Mouse (Mus musculus): ENCODE measurements around the gene Ubtd2. TPM values are rescaled to one million over a fixed set of nuclear protein-coding genes. Genes with fewer than 3 reads are reported as not detected.
A peak's percentile ranks its signal among the peaks of the same experiment; 100 is the strongest.

The Ubtd2 gene
- 10 to 100 TPM; 56.9 to 57.4 TPM for total RNA-seq (2021)

- intact Hi-C loops (cut with DNase I) = loop anchor here (5.0 kb wide), 4 partner anchors 47 to 108 kb away; partner anchors contain the start of genes Efcab9, Sh3pxd2b and Stk10
- DNase-seq (ENCODE audit: low spot score in 2 of 2) = peak; percentile 96 to 98
Observed at GRCm38 (mm10) chr11:32454800-32455506, at the start of gene Ubtd2. Ubtd2 (plus strand) TSS chr11:32455370.

- intact Hi-C loops (cut with DNase I) = loop anchor here (5.0 kb wide), 1 partner anchor 66 kb away; no protein-coding TSS in a partner anchor
- no peak for DNase-seq (ENCODE audit: low spot score in 2 of 2)
Observed at GRCm38 (mm10) chr11:32407863-32408262, 47.3 kb upstream of the Ubtd2 start.

- intact Hi-C loops (cut with DNase I) = loop anchor here (5.0 kb wide), 1 partner anchor 67 kb away; no protein-coding TSS in a partner anchor
- no peak for DNase-seq (ENCODE audit: low spot score in 2 of 2)
Observed at GRCm38 (mm10) chr11:32409052-32409451, 46.1 kb upstream of the Ubtd2 start.

GRCm38 (mm10) chr11:32409823-32410562 lies 45.2 kb upstream of the Ubtd2 start:
- no peak for DNase-seq (ENCODE audit: low spot score in 2 of 2)
- intact Hi-C loops (cut with DNase I) = loop anchor here (5.0 kb wide), 1 partner anchor 68 kb away; no protein-coding TSS in a partner anchor

- intact Hi-C loops (cut with DNase I) = no loop called here
- DNase-seq (ENCODE audit: low spot score in 2 of 2) = no peak
Observed at GRCm38 (mm10) chr11:32420001-32420400, 35.2 kb upstream of the Ubtd2 start.

GRCm38 (mm10) chr11:32423311-32423710 lies 31.9 kb upstream of the Ubtd2 start:
- DNase-seq (ENCODE audit: low spot score in 2 of 2) = no peak
- intact Hi-C loops (cut with DNase I) = no loop called here

GRCm38 (mm10) chr11:32424600-32424999 lies 30.6 kb upstream of the Ubtd2 start:
- intact Hi-C loops (cut with DNase I) = no loop called here
- DNase-seq (ENCODE audit: low spot score in 2 of 2) = no peak

- no peak for DNase-seq (ENCODE audit: low spot score in 2 of 2)
- intact Hi-C loops (cut with DNase I) = no loop called here
Observed at GRCm38 (mm10) chr11:32425043-32425658, 30.0 kb upstream of the Ubtd2 start.

GRCm38 (mm10) chr11:32427537-32427936 lies 27.6 kb upstream of the Ubtd2 start:
- intact Hi-C loops (cut with DNase I) = no loop called here
- DNase-seq (ENCODE audit: low spot score in 2 of 2) = no peak

- no peak for DNase-seq (ENCODE audit: low spot score in 2 of 2)
- intact Hi-C loops (cut with DNase I) = no loop called here
Observed at GRCm38 (mm10) chr11:32435410-32436060, 19.6 kb upstream of the Ubtd2 start.

GRCm38 (mm10) chr11:32442576-32442975 lies 12.6 kb upstream of the Ubtd2 start:
- DNase-seq (ENCODE audit: low spot score in 2 of 2) = no peak

GRCm38 (mm10) chr11:32444266-32444665 lies 10.9 kb upstream of the Ubtd2 start:
- DNase-seq (ENCODE audit: low spot score in 2 of 2) = no peak
- intact Hi-C loops (cut with DNase I) = no loop called here

More at GRCm38 (mm10) chr11:32442576-32442975, 12.6 kb upstream of the Ubtd2 start:
- intact Hi-C loops (cut with DNase I) = no loop called here

GRCm38 (mm10) chr11:32445135-32445534 lies 10.0 kb upstream of the Ubtd2 start:
- intact Hi-C loops (cut with DNase I) = no loop called here
- no peak for DNase-seq (ENCODE audit: low spot score in 2 of 2)

- DNase-seq (ENCODE audit: low spot score in 2 of 2) = no peak
- intact Hi-C loops (cut with DNase I) = no loop called here
Observed at GRCm38 (mm10) chr11:32445637-32446226, 9.4 kb upstream of the Ubtd2 start.

GRCm38 (mm10) chr11:32450216-32450615 lies 5.0 kb upstream of the Ubtd2 start:
- peak in 1 of 2 experiments; percentile 35 for DNase-seq (ENCODE audit: low spot score in 2 of 2)
- intact Hi-C loops (cut with DNase I) = loop anchor here (2.0 to 5.0 kb wide), 3 partner anchors 82 to 139 kb away; partner anchors contain the start of genes Efcab9, Sh3pxd2b and Stk10

GRCm38 (mm10) chr11:32451306-32451705 lies 3.9 kb upstream of the Ubtd2 start:
- intact Hi-C loops (cut with DNase I) = loop anchor here (2.0 to 5.0 kb wide), 3 partner anchors 81 to 137 kb away; partner anchors contain the start of genes Efcab9, Sh3pxd2b and Stk10
- DNase-seq (ENCODE audit: low spot score in 2 of 2) = no peak

- no peak for DNase-seq (ENCODE audit: low spot score in 2 of 2)
- intact Hi-C loops (cut with DNase I) = loop anchor here (5.0 kb wide), 2 partner anchors 80 to 105 kb away; partner anchors contain the start of genes Efcab9, Sh3pxd2b and Stk10
Observed at GRCm38 (mm10) chr11:32452745-32453144, 2.4 kb upstream of the Ubtd2 start.

- peak in 1 of 2 experiments; percentile 33 for DNase-seq (ENCODE audit: low spot score in 2 of 2)
- intact Hi-C loops (cut with DNase I) = loop anchor here (5.0 kb wide), 2 partner anchors 79 to 106 kb away; partner anchors contain the start of genes Efcab9, Sh3pxd2b and Stk10
Observed at GRCm38 (mm10) chr11:32453353-32453915, 1.7 kb upstream of the Ubtd2 start.

Data from left cerebral cortex, postnatal 36 days (tissue).